Mouse (Mus musculus) C2C12 (cell line): ENCODE results near the gene Gm49387. TPM values are rescaled to one million over a fixed set of nuclear protein-coding genes. Genes with fewer than 3 reads are reported as not detected.
A peak's percentile ranks its signal among the peaks of the same experiment; 100 is the strongest.

ENCODE experiments used
- H3K27me3 ChIP-seq: one replicate; pipeline ENCODE4 v1.6.1; 2011; ENCODE audit not compliant: control insufficient read depth, insufficient read depth, insufficient read length
- H3K36me3 ChIP-seq: one replicate; pipeline ENCODE4 v1.6.1; 2011; ENCODE audit not compliant: control insufficient read depth, insufficient read depth
- H3K4me3 ChIP-seq: one replicate; pipeline ENCODE4 v1.5.1; 2011; ENCODE audit warnings: mild to moderate bottlenecking, control low read depth; ENCODE audit not compliant: poor library complexity, insufficient read depth, severe bottlenecking
- H3K79me2 ChIP-seq: one replicate; pipeline ENCODE4 v1.6.1; 2011; ENCODE audit not compliant: control insufficient read depth, insufficient read depth
- H3K79me3 ChIP-seq: one replicate; pipeline ENCODE4 v1.6.1; 2011; ENCODE audit warnings: low read depth, control low read depth
- H3ac ChIP-seq: one replicate; pipeline ENCODE3; 2011; ENCODE audit warnings: low read depth; ENCODE audit not compliant: control insufficient read depth, insufficient read length
- CEBPB ChIP-seq: IDR thresholded peaks from one replicate; pipeline ENCODE4 v1.6.1; 2011; ENCODE audit warnings: low read depth, mild to moderate bottlenecking, control low read depth, moderate library complexity
- CTCF ChIP-seq: IDR thresholded peaks from one replicate; pipeline ENCODE4 v1.5.1; 2011; ENCODE audit not compliant: control insufficient read depth, insufficient read depth, insufficient read length
- FOSL1 ChIP-seq: IDR thresholded peaks from one replicate; pipeline ENCODE4 v1.8.0; 2011; ENCODE audit warnings: mild to moderate bottlenecking, low read length; ENCODE audit not compliant: poor library complexity, insufficient read depth, severe bottlenecking
- MAX ChIP-seq: IDR thresholded peaks from one replicate; pipeline ENCODE4 v1.6.1; 2011; ENCODE audit warnings: mild to moderate bottlenecking, control low read depth
- MYOD1 ChIP-seq: IDR thresholded peaks from one replicate; pipeline ENCODE4 v1.6.1; 2011; ENCODE audit warnings: low read depth; ENCODE audit not compliant: control insufficient read depth, insufficient read length
- MYOG ChIP-seq: IDR thresholded peaks from one replicate; pipeline ENCODE4 v1.6.1; 2011; ENCODE audit not compliant: control insufficient read depth, insufficient read length; ENCODE audit errors: extremely low read depth
- USF1 ChIP-seq: IDR thresholded peaks from one replicate; pipeline ENCODE4 v1.6.1; 2011; ENCODE audit warnings: low read depth, mild to moderate bottlenecking, control low read depth, moderate library complexity
- polyA plus RNA-seq: library from polyadenylated mRNA; unstranded; fragments of >200 nt; fragmentation: generic; extraction: Trizol; gene quantifications from one replicate; pipeline ENCODE4 v1.2.1, GENCODE M21; 2012; ENCODE audit warnings: missing spikeins

The Gm49387 gene
- polyA plus RNA-seq, 1 experiment, result not detected

- Histone ChIP-seq H3K27me3 (no peaks in the 10 kb centered on the region), H3K36me3 (no peaks in the 10 kb centered on the region), H3K79me3 (no peaks in the 10 kb centered on the region), H3K79me2 (peaks cover 31% of the 10 kb centered on the region), H3ac (no peak overlapping the region), H3K4me3 (no peak overlapping the region)
- TF ChIP-seq FOSL1 (no peak), CTCF (peak; percentile 48), MAX (no peak), CEBPB (no peak)
Observed at GRCm38 (mm10) chr14:31656857-31657645, 16.4 kb upstream of the Gm49387 start.

- Histone ChIP-seq H3K36me3 (no peaks in the 10 kb centered on the region), H3K27me3 (no peaks in the 10 kb centered on the region), H3K79me3 (no peaks in the 10 kb centered on the region), H3K4me3 (no peak overlapping the region), H3ac (no peak overlapping the region), H3K79me2 (peaks cover 29% of the 10 kb centered on the region)
- TF ChIP-seq MAX (no peak), CTCF (no peak), CEBPB (no peak)
Observed at GRCm38 (mm10) chr14:31656386-31656785, 15.7 kb upstream of the Gm49387 start.

- Histone ChIP-seq H3K36me3 (no peaks in the 10 kb centered on the region), H3ac (no peak overlapping the region), H3K27me3 (no peaks in the 10 kb centered on the region), H3K79me3 (no peaks in the 10 kb centered on the region), H3K79me2 (peaks cover 20% of the 10 kb centered on the region), H3K4me3 (no peak overlapping the region)
- TF ChIP-seq MAX, result no peak
- no peak for TF ChIP-seq MYOG
- no peak for TF ChIP-seq CEBPB
- TF ChIP-seq CTCF, result no peak
- TF ChIP-seq USF1, result no peak
- TF ChIP-seq MYOD1, result no peak
- no peak for TF ChIP-seq FOSL1
Observed at GRCm38 (mm10) chr14:31655406-31655805, 14.7 kb upstream of the Gm49387 start.

DNA sequence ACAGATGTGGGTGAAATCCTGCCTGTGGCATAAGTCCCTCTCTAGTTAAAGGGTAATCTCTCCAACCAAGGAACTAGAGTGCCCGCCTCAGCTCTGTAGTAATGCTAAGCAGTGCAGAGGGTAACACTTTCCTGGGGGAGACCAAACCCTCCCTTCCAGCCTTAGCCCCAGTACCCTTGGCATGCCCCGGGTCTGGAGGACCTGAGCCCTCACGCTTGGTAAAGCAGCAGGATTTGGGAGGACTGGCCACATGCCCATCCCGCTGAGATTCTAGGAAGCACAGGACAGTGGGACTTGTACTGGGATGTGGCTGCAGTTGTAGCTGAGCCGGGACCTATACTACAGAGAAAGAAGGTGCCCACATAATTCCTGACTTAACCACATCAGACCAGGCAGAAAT, 14.1 kb upstream of the Gm49387 start:
- H3ac ChIP-seq, result no peak overlapping the region
- no peak for TF ChIP-seq FOSL1
- no peak for TF ChIP-seq CTCF
- TF ChIP-seq USF1, result no peak
- H3K79me3 ChIP-seq, result no peaks in the 10 kb centered on the region
- no peaks in the 10 kb centered on the region for H3K27me3 ChIP-seq
- H3K4me3 ChIP-seq, result no peak overlapping the region
- no peaks in the 10 kb centered on the region for H3K36me3 ChIP-seq
- H3K79me2 ChIP-seq, result peaks cover 14% of the 10 kb centered on the region

GRCm38 (mm10) chr14:31653101-31653875, 12.6 kb upstream of the Gm49387 start:
- peaks cover 9% of the 10 kb centered on the region for H3K79me2 ChIP-seq
- TF ChIP-seq CEBPB (no peak), FOSL1 (no peak), USF1 (no peak), MYOD1 (no peak), CTCF (no peak), MYOG (no peak), MAX (no peak)
- no peaks in the 10 kb centered on the region for H3K36me3 ChIP-seq
- H3K79me3 ChIP-seq, result no peaks in the 10 kb centered on the region
- H3ac ChIP-seq, result no peak overlapping the region
- no peak overlapping the region for H3K4me3 ChIP-seq
- no peaks in the 10 kb centered on the region for H3K27me3 ChIP-seq

DNA sequence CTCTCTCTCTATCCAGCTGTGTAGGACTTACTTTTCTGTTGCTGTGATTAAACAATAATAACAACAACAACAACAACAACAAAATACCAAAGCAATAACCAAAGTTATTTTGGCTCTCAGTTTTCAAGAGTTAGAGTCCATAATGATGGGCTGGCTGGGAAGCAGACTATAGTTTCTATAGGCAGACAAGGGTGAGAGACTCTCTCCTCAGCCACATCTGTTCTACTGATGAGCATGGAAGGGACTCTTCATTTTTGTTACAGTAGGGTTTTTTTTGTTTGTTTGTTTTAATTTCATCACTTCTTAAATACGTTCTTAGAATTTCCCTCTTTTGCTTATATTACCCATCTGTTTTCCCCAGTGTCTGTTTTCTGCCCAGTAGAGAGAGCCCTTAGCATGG, 11.9 kb upstream of the Gm49387 start:
- H3K4me3 ChIP-seq, result no peak overlapping the region
- H3K79me2 ChIP-seq, result peaks cover 3% of the 10 kb centered on the region
- H3K36me3 ChIP-seq, result no peaks in the 10 kb centered on the region
- no peak overlapping the region for H3ac ChIP-seq
- no peak for TF ChIP-seq FOSL1
- no peak for TF ChIP-seq CTCF
- no peak for TF ChIP-seq MYOG
- TF ChIP-seq USF1, result no peak
- no peak for TF ChIP-seq MAX
- TF ChIP-seq MYOD1, result no peak
- H3K79me3 ChIP-seq, result no peaks in the 10 kb centered on the region
- H3K27me3 ChIP-seq, result no peaks in the 10 kb centered on the region
